Mouse (Mus musculus): Measurements from ENCODE around the gene Naaladl2. TPM values are rescaled to one million over a fixed set of nuclear protein-coding genes. Genes with fewer than 3 reads are reported as not detected.

Gene Naaladl2
- total RNA-seq, 2 experiments from 2014 or later: 0.52 to 0.55 TPM

DNA sequence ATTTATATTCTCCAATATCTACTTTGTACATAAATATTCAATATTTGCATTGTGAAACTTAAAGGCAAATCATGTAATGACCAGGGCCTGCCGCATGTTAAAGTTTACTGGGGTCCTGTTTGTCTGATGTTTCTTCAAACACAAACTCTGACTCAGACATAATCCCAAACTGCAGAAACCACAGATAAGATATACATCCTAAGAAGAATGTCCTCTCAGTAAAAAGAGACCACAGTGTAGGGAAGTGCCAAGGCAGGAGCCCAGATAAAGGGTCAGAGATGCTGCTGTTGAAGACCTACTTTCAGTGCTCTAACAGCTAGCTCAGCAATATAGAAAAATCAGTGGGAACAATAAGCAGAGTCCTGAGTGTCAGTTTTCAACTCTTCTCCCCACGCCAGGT lies 201.9 kb downstream of the Naaladl2 start:
- no peak for DNase-seq (ENCODE audit: low spot score)

DNA sequence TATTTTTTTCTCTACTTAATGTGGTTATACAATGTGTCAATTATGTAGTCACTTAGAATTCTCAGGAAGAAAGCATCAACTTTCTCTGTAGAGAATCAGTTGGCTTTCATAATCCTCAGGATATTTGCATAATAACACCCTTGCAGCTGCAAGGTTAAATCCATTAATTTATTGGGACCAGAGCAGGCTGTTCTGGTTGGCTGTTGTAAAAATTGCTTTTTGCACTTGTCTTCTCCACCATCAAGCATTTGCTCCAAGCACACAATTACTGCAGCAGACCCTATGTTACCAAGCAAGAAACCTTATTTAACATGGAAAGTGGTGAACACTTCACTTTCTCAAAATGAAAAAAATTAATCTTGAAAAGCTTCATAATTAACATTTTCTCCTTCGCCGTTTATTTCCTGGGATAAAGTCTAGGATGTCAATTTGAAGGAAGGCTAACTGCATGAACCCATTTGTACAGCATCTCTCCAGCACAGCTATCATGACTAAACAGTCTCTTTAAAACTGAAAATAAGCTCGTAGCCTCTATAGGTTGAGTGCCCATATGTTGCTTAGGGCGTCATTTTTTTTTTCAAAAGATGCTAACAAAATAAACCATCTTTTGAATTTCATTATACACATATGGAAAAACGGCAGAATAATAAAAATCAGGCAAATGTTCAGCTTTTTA lies 205.4 kb downstream of the Naaladl2 start:
- DNase-seq (ENCODE audit: low spot score): no peak

DNA sequence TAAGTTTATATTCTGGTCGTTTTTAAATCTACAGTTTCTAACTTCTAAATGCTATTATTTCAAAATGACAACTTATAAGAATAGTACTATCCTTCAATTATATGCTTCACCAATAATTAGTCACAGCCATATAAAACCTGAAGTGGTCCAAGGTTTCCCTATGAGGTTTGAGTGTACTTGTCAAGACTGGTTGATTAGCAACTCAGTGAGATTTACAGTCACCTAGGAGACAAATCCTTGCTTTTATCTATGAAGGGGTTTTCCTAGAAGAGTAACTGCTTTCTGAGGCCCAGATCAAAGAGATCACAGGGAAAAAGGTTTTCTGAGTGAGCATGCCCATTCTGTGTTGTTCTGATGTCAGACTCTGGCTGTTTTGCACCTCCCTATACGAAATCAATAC lies 222.2 kb downstream of the Naaladl2 start:
- DNase-seq (ENCODE audit: low spot score): no peak

DNA sequence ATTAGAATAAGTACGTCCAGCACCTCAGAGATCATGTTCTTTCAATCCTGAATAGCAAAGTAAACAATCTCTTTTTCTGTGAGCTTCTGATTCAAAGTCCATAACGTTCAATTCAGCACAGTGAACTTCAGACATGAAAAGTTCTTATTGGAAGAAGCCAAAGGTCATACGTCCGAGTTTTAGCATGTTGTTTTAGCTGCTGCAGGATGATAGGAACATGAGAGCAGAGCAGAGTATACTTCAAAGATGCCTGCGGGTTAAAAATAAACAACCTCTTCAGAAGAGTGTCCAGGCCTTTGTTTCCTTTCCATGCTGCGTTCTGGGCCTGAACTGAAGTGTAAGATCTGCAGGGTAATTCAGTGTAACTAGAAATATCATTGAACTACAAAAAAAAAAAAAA lies 222.7 kb downstream of the Naaladl2 start:
- DNase-seq (ENCODE audit: low spot score): no peak

DNA sequence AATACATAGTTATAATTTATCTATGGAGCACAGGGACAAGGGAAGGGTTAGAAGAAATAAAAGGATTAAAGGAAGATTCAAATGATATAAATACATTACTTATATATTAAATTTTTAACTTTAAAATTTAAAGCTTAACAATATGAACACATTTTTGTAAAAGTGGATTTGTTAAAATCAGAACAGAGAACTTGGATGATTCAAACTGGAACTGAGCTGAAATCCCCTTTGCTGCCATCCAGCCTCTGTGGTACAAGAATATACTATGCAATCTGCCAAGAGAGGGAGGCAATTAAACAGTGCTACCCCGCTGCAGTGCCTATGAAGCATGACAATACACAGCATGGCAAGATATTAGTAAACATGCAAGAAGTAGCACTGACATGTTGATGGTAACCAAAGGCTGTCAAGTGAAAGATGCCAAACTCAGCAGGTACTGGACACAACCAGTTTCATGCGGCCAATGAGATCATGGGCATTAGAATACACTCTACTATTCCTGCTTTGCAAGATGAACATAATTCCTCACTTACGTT lies 238.6 kb downstream of the Naaladl2 start:
- no peak for DNase-seq (ENCODE audit: low spot score)

DNA sequence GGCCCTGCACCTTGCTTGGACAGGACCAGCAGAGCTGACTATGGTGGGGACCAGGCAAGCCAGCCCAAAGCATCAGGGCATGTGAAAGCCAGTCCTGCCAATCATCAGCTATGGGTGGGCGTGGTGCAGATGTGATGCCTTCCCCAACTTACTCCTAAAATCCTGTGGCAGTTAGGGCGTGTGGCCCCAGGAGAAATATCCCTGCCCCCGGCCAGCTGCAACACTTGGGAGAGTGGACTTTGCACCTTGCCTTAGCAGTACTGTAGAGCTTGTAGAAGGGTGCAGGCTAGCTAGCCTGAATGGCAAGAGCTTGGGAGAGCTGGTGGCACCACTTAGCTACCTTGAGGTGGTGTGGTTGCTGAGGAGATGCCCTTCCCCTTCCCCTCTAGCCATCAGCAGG lies 255.3 kb downstream of the Naaladl2 start:
- no peak for DNase-seq (ENCODE audit: low spot score)

DNA sequence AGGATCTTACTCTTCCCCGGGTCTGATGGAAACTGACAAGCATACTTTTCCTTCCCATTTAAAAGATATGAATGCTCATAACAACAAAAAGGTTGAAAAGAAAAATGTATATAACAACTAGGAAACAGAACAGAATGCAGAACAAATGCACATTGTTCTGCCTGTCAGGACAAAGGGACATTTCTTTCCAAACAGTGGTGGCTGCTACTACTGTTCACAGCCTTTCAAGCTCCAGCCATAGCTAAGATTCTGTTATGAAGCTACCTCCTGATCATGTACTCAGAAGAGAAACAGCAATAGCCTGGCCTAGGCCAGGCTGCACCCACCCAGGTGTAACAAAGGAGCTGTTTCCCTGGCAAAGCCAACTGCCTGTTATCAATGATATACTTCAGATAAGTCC lies 271.8 kb downstream of the Naaladl2 start:
- DNase-seq (ENCODE audit: low spot score): no peak

DNA sequence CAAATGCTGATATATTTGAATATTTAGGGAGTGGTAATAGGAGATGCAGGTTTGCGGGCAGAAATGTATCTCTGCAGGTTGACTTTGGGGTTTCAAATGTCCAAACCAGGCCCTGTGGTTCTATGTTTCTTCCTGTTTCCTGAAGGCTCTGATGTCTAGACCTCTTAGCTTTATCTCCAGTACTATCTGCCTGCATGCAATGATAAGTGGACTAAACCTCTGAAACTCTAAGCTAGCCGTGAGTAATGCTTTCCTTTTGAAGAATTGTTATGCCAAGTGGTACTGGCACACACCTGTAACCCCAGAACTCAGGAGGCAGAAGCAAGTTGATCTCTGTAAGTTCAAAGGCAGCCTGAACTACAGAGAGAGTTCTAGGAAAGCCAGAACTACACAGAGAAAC lies 291.1 kb downstream of the Naaladl2 start:
- no peak for DNase-seq (ENCODE audit: low spot score)

DNA sequence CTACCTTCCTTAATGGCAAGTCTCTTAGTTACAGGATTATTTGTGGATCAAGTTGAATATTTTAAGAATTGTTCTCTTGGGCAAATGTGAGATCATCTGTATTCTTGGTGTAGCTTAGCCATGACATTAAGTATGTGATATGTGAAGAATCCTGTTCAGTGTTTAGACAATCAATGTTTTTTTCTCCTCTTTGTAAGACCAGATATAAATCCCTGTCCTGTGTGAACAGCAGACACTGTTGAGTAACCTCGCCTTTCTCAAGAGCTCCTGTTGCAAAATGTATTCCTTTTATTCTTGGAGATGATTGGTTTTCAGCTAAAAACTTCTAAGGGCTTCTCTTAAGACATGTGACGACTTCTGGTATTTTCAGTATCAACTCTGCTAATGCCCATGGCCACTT lies 347.3 kb downstream of the Naaladl2 start:
- DNase-seq (ENCODE audit: low spot score): no peak

DNA sequence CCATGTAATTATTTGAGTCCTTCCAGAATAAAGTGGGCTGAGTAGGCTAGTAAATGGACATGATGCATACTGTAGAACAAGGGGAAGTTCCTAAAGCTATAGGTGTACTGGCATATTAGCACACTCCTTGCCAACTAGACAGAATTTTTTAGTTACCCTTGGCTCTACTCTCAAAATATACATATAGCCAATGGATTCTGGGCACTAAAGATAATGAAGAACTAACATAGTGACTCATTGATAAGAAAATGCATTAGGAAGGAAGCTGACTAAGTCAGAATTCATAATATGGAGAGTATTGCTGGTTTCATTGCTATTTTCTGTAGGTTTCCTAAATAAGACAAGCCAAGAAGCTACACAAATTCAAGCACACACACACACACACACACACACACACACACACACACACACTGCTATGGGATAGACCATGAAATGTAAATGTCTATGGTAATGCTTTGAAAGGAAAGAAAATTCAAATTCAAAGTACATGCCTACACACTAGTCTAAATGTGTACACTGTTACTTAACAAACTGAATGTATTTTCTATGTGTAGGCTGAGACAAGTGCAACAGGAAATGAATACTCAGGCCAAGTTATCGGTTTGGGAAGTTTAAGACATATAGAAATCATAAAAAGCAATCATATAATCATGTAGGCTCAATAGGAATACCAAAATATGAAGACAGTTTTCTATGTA lies 356.5 kb downstream of the Naaladl2 start:
- DNase-seq (ENCODE audit: low spot score): no peak

DNA sequence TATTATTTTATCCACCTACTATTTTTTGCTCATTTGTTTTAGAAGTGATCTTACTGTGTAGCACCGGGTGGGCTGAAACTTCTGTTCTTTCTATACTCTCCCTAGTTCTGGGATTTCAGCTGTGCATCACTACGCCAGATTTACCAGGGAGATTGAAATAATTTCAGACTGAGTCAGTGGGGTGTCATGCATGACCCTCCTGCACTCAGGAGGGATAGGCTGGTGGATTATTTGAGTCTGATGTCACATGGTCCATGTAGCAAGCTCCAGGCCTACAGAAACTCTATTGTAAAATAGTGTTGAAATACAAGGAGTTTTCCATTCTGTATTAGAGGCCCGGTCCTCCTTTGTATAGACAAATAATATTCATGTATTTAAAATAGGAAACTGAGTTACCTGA lies 360.0 kb downstream of the Naaladl2 start:
- DNase-seq (ENCODE audit: low spot score): no peak

DNA sequence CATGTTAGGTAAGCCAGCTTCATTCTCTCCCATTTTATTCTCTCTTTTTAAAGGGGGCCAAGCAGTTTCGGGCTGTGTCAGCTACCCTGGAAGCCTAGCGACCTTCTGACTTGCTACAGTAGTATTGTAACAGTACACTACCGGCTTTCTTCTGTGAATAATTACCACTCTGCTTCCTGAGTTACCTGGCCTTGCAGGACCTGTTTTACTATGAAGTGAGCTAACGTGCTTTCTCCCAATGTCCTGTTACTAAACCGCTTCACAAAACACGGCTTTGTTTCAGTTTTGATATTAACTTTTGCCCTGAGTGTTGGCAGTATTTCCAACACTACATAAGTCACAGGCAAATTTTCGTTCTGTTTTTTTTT lies 360.6 kb downstream of the Naaladl2 start:
- no peak for DNase-seq (ENCODE audit: low spot score)

DNA sequence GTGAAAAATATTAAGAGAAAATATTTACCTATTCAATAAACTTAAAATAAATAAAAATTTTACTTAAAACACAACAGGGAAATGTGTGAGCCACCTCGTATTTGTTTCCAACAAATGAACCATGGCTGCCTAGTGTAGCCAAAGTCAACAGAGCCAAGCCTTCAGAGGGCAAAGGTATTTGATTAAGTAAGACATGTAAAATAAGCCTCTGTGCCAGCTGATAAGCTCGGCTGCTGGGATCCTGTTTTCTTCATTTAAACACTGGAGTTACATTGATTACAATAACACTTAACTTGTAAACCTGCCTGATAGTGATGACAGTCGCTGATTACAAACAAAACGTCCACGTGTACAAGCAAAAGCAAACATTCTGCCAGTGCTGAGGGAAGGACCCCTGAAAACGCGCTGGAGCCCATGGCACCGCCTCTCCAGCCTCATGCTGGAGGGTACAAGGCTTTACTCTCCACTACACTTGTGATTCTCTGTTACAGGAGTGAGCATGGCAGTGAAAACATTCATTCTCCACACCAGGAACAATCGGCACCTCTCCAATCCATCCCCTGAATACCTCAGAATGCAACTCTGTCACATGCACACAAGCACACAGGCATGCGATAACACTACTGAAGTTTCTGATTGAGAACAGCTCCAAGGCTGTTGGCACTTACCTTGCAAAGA lies 361.1 kb downstream of the Naaladl2 start:
- DNase-seq (ENCODE audit: low spot score): no peak

DNA sequence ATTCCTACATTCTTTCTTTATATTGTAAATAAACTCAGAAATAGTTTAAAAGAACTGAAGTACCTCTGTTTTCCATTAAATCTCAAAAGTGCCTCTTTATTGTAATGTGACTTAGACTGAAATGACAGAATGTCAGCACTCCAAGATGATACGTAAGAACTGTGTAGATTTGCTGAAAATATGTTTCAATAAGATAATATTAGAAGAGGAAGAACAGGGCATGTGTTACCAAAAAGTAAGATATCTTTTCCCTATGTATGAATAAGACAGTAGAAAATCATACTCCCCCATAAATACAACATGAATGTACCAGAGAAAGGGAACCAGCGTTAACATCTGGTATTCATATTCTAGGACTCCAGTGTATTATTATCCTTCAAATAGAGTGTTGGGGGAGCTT lies 362.4 kb downstream of the Naaladl2 start:
- DNase-seq (ENCODE audit: low spot score): no peak

DNA sequence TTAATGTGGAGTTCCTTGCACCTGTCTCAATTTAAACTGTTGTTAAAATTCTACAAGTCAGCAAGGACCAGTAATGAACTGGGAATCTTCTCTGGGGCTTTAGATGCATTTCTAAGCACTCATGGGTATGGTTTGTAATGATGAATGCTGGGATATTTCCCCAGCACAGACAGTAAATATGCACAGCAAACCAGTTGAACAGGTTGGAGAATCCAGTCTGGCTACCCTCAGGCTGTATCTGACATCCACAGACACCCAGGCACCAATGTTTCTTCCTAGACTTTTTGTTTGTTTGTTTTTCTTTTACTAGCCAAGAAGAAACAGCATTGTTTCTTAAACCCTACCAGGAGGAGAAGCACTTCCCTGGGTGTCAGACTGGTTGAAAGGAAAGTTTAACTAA lies 365.6 kb downstream of the Naaladl2 start:
- DNase-seq (ENCODE audit: low spot score): no peak

DNA sequence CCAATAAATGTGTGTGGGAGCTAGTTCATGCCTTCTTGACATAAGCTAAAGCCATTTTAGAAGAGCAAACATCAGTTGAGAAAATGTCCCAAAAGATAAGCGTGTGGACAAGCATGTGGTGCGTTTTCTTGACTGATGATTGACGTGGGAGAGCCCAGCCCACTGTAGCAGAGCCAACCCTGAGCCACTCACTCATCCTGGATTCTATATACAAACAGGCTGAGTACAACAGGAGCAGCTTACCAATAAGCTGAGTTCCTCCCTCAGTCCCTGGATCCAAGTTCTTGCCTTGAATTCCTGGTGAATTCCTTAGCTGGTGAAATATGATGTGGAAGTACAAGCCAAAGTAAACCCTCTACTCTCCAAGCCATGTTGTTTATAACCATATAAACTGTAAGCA lies 395.0 kb downstream of the Naaladl2 start:
- no peak for DNase-seq (ENCODE audit: low spot score)

DNA sequence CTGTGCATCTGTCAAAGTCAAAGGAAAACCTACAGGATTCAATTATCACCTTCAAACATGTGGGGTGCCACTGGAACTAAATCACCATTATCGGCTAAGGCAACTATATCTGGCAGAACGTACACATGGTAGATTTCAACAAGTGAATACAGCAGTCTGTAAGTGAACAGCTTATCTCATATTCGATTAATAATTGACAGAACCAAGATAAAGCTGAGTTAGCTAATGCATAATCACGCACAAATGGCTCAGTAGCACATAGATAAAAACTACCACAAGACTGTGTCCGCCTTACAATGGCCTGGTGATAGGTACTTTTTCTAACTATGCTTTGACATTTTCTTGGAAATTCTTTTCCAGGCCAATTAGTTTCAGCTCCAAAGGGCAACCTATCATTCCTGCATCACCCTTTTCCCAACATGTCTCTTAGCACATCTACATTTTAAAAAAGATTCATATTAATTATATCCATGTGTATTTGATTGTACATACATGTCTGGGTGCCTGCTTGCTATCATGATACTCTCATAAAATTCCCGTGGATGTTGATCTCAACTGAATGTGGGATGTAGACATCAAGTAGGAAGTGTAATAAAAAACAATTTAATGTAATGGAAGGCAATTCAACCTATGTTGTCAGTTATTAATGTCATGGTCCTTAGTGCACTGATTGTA lies 396.7 kb downstream of the Naaladl2 start:
- DNase-seq (ENCODE audit: low spot score): no peak

DNA sequence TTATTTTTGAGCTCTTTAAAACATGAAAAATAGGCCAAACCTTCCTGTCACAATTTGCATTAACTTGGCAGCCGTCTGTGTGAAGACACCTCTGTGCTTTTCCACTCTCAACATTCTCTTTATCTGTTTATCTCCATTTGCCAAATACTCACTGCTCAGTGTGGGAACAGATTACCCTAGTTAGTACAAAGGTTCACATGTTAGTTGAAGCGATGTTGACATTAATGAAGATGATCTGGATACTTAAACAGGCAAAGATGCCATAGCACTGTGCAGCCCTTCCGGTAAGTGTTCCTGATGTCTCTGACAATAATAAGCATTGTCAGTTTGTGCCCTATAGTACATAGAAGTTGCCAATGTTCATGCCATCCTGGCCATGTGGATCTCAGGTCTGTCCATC lies 400.1 kb downstream of the Naaladl2 start:
- no peak for DNase-seq (ENCODE audit: low spot score)

DNA sequence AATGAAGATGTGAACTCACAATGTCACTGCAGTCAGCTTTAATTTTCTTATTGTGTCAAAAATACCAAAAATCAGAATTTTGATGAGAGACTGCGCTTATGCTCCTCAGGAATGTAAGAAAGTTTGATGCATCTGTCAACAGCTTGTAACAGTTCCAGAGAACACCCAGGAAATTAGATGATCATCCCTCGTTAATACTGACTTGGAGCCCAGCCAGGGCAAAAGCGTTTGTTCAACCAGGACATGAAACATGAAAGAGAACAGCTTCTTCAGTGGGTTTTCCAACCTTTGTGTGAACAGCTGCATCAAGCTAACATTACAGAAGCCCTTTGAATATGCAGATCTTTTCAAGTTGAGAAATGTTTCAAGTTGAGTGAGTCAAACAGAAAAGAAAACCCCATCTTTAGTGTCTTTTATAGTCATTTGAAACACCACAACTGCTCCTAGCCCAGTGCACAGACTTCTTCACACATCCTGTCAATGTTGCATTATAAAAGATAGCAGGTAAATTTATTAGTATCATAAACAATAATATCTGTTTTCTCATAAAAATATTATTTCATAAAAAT lies 424.8 kb downstream of the Naaladl2 start:
- DNase-seq (ENCODE audit: low spot score): no peak

DNA sequence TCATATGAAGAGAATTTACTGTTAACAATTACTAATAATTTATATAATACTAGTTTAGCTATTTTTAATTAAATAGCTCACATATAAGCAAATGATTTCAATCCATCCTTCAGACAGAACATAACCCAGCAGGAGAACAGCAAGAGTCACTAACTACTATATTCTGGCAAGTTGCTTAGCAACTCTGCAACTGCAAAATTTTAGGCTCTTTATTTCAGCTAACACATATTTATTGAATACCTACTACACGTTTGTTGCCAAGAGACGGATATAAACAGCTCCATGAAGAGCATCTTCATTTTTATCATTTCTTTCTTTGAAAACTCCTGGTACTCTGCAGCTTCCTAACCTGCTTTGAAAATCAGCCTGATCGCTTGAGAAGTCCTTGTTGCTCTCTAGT lies 429.3 kb downstream of the Naaladl2 start:
- DNase-seq (ENCODE audit: low spot score): no peak

DNA sequence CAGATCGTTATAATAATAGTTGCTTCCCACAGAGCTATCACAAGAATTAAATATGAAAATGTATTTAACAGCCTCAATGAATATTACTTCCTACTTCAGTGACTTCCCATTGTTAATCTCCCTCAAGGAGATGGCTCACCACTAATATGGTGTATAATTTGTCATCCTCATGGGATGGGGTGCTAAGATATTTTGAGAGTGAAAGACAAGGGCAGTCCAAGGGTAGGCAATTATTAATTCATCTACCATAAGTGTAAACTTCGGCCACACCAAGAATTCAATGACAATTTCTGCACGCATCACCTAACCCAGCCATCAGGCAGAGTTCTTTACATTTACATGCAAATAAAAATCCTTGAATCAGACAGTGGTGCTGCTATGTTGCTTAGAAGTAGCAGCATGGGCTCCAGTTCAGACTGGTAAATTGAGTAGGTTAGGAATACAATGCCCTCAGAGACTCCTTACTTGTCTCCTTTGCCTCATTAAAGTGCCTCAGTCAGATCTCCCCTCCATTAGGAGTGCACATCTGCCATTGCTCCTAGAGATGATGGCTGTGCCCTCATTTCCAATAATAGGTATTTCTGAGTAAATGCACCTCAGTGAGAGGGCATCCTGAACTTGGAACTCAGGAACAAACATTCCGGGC lies 438.2 kb downstream of the Naaladl2 start:
- DNase-seq (ENCODE audit: low spot score): no peak
